Mouse (Mus musculus) MEL (cell line): Measurements from ENCODE around the gene Pcp4. TPM values are rescaled to one million over a fixed set of nuclear protein-coding genes. Genes with fewer than 3 reads are reported as not detected.

ENCODE experiments used
- DNase-seq: peaks from one replicate; pipeline ENCODE4 v3.0.0; 2011; ENCODE audit warnings: low read depth, low spot score
- H3K27ac ChIP-seq: 2 replicates; pipeline ENCODE4 v1.5.1; 2012; ENCODE audit warnings: low read depth, mild to moderate bottlenecking, control low read depth, low read length, moderate library complexity; ENCODE audit not compliant: control insufficient read depth
- H3K27me3 ChIP-seq, 2 experiments: fragments of 150-350 bp in 1 of 2; sonication (generic) in 1 of 2; 2 replicates each; pipeline ENCODE4 v1.6.1; 2012; ENCODE audit warnings: low read length in 2 of 2, mild to moderate bottlenecking in 2 of 2, improper control_type of control experiment in 1 of 2, moderate library complexity in 1 of 2; ENCODE audit not compliant: insufficient read depth in 2 of 2, control insufficient read depth in 1 of 2
- H3K36me3 ChIP-seq, 2 experiments: 2 replicates each; pipeline ENCODE4 v1.6.1; 2012 to 2014; ENCODE audit warnings: low read length in 2 of 2, improper control_type of control experiment in 1 of 2, inconsistent platforms in 1 of 2, mild to moderate bottlenecking in 1 of 2; ENCODE audit not compliant: insufficient read depth in 2 of 2, control insufficient read depth in 1 of 2
- H3K4me1 ChIP-seq, 2 experiments: fragments of 150-350 bp in 1 of 2; sonication (generic) in 1 of 2; 2 replicates each; pipeline ENCODE4 v1.6.1; 2012; ENCODE audit warnings: low read length in 2 of 2, improper control_type of control experiment in 1 of 2, mild to moderate bottlenecking in 1 of 2; ENCODE audit not compliant: insufficient read depth in 2 of 2, control insufficient read depth in 1 of 2
- H3K4me3 ChIP-seq, 2 experiments: fragments of 150-350 bp in 1 of 2; sonication (generic) in 1 of 2; 2 replicates each; pipeline ENCODE4 v1.5.1; 2012; ENCODE audit warnings: low read depth in 2 of 2, low read length in 2 of 2, mild to moderate bottlenecking in 2 of 2, moderate library complexity in 2 of 2, control low read depth in 1 of 2, improper control_type of control experiment in 1 of 2; ENCODE audit not compliant: control insufficient read depth in 1 of 2, insufficient read depth in 1 of 2
- H3K79me2 ChIP-seq: 2 replicates; pipeline ENCODE4 v1.6.1; 2012; ENCODE audit warnings: mild to moderate bottlenecking, low read length, moderate library complexity; ENCODE audit not compliant: control insufficient read depth, poor library complexity, insufficient read depth
- H3K9ac ChIP-seq: 2 replicates; pipeline ENCODE4 v1.6.1; 2012; ENCODE audit warnings: low read depth, mild to moderate bottlenecking, control low read depth, low read length, moderate library complexity; ENCODE audit not compliant: control insufficient read depth, poor library complexity, severe bottlenecking
- H3K9me3 ChIP-seq: fragments of 150-350 bp; sonication (generic); replicated peaks from 2 replicates; pipeline ENCODE4 v1.6.1; 2012; ENCODE audit warnings: mild to moderate bottlenecking, low read length, improper control_type of control experiment, moderate library complexity; ENCODE audit not compliant: insufficient read depth
- BHLHE40 ChIP-seq: IDR thresholded peaks from 2 replicates; pipeline ENCODE4 v1.6.1; 2012; ENCODE audit warnings: low read depth, mild to moderate bottlenecking, inconsistent platforms, low read length, improper control_type of control experiment, borderline replicate concordance
- CTCF ChIP-seq, 3 experiments: IDR thresholded peaks in 2 of 3; conservative IDR thresholded peaks in 1 of 3; 2 replicates each; pipeline ENCODE4 v1.5.1; 2011 to 2012; ENCODE audit warnings: low read length in 3 of 3, low read depth in 2 of 3, mild to moderate bottlenecking in 2 of 3, improper control_type of control experiment in 1 of 3, inconsistent platforms in 1 of 3, mixed read lengths in 1 of 3, moderate library complexity in 1 of 3; ENCODE audit not compliant: control insufficient read depth in 1 of 3, insufficient read depth in 1 of 3, poor library complexity in 1 of 3, severe bottlenecking in 1 of 3
- E2F4 ChIP-seq: IDR thresholded peaks from 2 replicates; pipeline ENCODE4 v1.6.1; 2011; ENCODE audit warnings: low read depth, low read length, improper control_type of control experiment, borderline replicate concordance
- ELF1 ChIP-seq: IDR thresholded peaks from 2 replicates; pipeline ENCODE4 v1.6.1; 2014; ENCODE audit warnings: low read depth, mild to moderate bottlenecking, inconsistent platforms, low read length, improper control_type of control experiment, moderate library complexity
- EP300 ChIP-seq, 2 experiments: IDR thresholded peaks; 2 replicates each; pipeline ENCODE4 v1.6.1; 2011; ENCODE audit warnings: improper control_type of control experiment in 2 of 2, low read length in 2 of 2, low read depth in 1 of 2, mild to moderate bottlenecking in 1 of 2
- GABPA ChIP-seq: IDR thresholded peaks from 2 replicates; pipeline ENCODE4 v1.6.1; 2012; ENCODE audit warnings: low read depth, mild to moderate bottlenecking, inconsistent platforms, low read length, improper control_type of control experiment, moderate library complexity
- GATA1 ChIP-seq: IDR thresholded peaks from 2 replicates; pipeline ENCODE4 v1.6.1; 2011; ENCODE audit warnings: low read depth, low read length, improper control_type of control experiment
- HCFC1 ChIP-seq: IDR thresholded peaks from 2 replicates; pipeline ENCODE4 v1.6.1; 2012; ENCODE audit warnings: low read depth, mild to moderate bottlenecking, inconsistent platforms, low read length, improper control_type of control experiment, moderate library complexity
- KAT2A ChIP-seq: conservative IDR thresholded peaks from 2 replicates; pipeline ENCODE4 v1.6.1; 2012; ENCODE audit warnings: low read depth, low read length, improper control_type of control experiment, inconsistent platforms
- NELFE ChIP-seq: IDR thresholded peaks from 2 replicates; pipeline ENCODE4 v1.6.1; 2011; ENCODE audit warnings: low read depth, low read length, improper control_type of control experiment
- RAD21 ChIP-seq: IDR thresholded peaks from 2 replicates; pipeline ENCODE4 v1.6.1; 2011; ENCODE audit warnings: mild to moderate bottlenecking, low read depth, low read length, improper control_type of control experiment
- TAL1 ChIP-seq: IDR thresholded peaks from 2 replicates; pipeline ENCODE4 v1.6.1; 2012; ENCODE audit warnings: mild to moderate bottlenecking, inconsistent platforms, low read length, moderate library complexity, mixed read lengths
- TBP ChIP-seq: IDR thresholded peaks from 2 replicates; pipeline ENCODE4 v1.8.0; 2011; ENCODE audit warnings: low read depth, low read length, improper control_type of control experiment
- TCF12 ChIP-seq: IDR thresholded peaks from 2 replicates; pipeline ENCODE4 v1.6.1; 2014; ENCODE audit warnings: low read depth, mild to moderate bottlenecking, inconsistent platforms, low read length, improper control_type of control experiment, moderate library complexity
- USF2 ChIP-seq, 2 experiments: IDR thresholded peaks; 2 replicates each; pipeline ENCODE4 v1.6.1; 2011 to 2012; ENCODE audit warnings: improper control_type of control experiment in 2 of 2, low read length in 2 of 2, borderline replicate concordance in 1 of 2, inconsistent platforms in 1 of 2, low read depth in 1 of 2, mild to moderate bottlenecking in 1 of 2; ENCODE audit not compliant: insufficient read depth in 1 of 2
- ZC3H11A ChIP-seq: IDR thresholded peaks from 2 replicates; pipeline ENCODE4 v1.6.1; 2012; ENCODE audit warnings: low read depth, mild to moderate bottlenecking, inconsistent platforms, low read length, improper control_type of control experiment
- polyA plus RNA-seq, 2 experiments: library from polyadenylated mRNA; stranded (reverse) in 1 of 2; unstranded in 1 of 2; fragments of >175 nt in 1 of 2; fragments of >200 nt in 1 of 2; gene quantifications; 2 replicates each; pipeline versions ENCODE4 v1.2.1 to v1.2.4; 2012; ENCODE audit warnings: low replicate concordance in 2 of 2, low read depth in 1 of 2; ENCODE audit not compliant: insufficient read length in 2 of 2, insufficient read depth in 1 of 2, missing spikeins in 1 of 2
- total RNA-seq: library from RNA; depleted of rRNA; stranded (reverse); fragments of 300-350 nt; gene quantifications from 2 replicates; pipeline ENCODE4 v1.2.3, GENCODE M21; 2012

Gene Pcp4
- total and polyA plus RNA-seq, 3 experiments = not detected

DNA sequence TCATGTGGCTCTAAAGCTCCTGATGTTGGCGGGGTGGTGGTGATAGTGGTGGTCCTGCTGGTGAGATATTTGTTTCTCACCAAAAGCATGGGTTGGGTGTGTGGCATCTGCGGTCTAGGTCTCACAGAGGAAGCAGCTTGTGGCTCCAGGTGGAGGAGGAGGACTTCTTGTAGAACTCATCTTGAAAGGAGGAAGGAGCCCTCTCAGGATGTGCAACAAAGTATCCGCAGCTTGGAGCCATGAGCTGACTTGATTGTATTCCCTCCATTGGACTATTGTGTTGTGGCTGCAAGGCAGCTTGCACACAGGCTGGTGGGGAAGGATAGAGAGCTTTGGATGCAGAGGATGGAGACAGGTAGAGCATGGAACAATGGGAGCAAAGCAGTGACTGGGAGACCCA, 60.1 kb downstream of the Pcp4 start:
- DNase-seq = no peak
- no peak overlapping the region for H3K9ac ChIP-seq
- H3K4me1 ChIP-seq = no peaks in the 10 kb centered on the region
- no peaks in the 10 kb centered on the region for H3K79me2 ChIP-seq
- no peaks in the 10 kb centered on the region for H3K27me3 ChIP-seq
- no peak overlapping the region for H3K27ac ChIP-seq
- TF ChIP-seq RAD21 (no peak), GATA1 (no peak), E2F4 (no peak), USF2 (IDR thresholded peaks at IDR 0.05; ENCODE audit: borderline replicate concordance in 1 of 2, insufficient read depth in 1 of 2, low read depth in 1 of 2, low read length in 2 of 2) (no peak), TAL1 (no peak), ZC3H11A (no peak)
- H3K36me3 ChIP-seq = no peaks in the 10 kb centered on the region
- no peak overlapping the region for H3K4me3 ChIP-seq
- no peaks in the 10 kb centered on the region for H3K9me3 ChIP-seq

DNA sequence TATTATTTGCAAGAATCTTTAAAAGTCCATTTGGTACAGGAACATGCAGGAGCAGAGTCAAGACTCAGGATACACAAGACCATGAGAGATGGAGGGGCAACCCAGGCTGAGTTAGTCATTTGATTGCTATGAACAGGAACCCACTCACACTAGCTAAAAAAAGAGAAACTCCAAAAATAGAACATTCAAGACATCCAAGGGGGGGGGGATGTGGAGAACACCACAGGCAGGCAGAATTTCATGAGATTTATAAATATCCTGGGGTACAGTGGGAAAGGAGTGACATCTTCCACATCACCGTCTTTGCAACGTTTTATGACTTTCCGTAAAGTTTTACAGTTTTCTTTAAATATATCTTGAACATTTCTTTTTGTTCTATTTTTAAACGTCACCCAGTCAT, 61.1 kb downstream of the Pcp4 start:
- Histone ChIP-seq H3K79me2 (no peaks in the 10 kb centered on the region), H3K9me3 (no peaks in the 10 kb centered on the region), H3K27ac (no peak overlapping the region), H3K4me1 (no peaks in the 10 kb centered on the region), H3K36me3 (no peaks in the 10 kb centered on the region), H3K27me3 (no peaks in the 10 kb centered on the region), H3K4me3 (no peak overlapping the region), H3K9ac (no peak overlapping the region)
- no peak for TF ChIP-seq NELFE
- TF ChIP-seq ZC3H11A = no peak
- TF ChIP-seq USF2 (IDR thresholded peaks at IDR 0.05; ENCODE audit: borderline replicate concordance in 1 of 2, insufficient read depth in 1 of 2, low read depth in 1 of 2, low read length in 2 of 2) = no peak
- no peak for TF ChIP-seq BHLHE40
- TF ChIP-seq EP300 (IDR thresholded peaks at IDR 0.05; ENCODE audit: low read depth in 1 of 2, low read length in 2 of 2) = no peak
- TF ChIP-seq HCFC1 = no peak
- TF ChIP-seq ELF1 = no peak
- no peak for TF ChIP-seq TAL1
- no peak for TF ChIP-seq TBP
- no peak for TF ChIP-seq GABPA
- no peak for DNase-seq

DNA sequence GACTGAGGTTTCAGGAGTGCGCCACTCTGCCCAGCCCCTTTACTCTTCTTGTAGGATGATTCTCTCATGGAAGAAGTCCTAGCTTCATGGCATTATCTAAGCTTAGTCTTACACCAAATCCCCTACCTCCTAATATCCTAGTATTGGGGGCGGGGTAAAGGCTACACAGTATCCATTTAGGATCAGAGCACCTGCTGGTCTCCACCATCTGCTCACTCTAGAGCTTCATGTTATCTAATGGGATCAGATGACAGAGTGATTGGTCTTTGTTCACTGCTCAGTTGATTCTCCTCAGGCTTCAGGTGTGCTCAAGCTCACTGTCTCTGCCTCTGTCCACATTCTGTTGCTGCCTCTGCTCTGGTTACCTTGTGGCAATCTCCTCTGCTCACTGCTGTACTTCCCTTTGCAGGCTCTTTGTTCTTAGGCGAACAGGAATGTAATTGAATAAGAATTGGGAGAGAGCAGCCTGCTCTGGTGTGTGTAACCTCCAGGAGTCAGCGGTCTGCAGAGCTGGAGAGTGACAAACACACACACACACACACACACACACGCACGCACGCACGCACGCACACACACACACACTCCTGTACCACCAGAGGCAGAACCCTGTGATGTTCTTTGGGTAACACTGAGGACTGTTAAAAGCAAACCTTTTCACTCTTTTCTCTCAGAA, 62.6 kb downstream of the Pcp4 start:
- Histone ChIP-seq H3K79me2 (no peaks in the 10 kb centered on the region), H3K4me3 (no peak overlapping the region), H3K9ac (no peak overlapping the region), H3K36me3 (no peaks in the 10 kb centered on the region), H3K27ac (no peak overlapping the region), H3K27me3 (no peaks in the 10 kb centered on the region), H3K4me1 (no peaks in the 10 kb centered on the region), H3K9me3 (no peaks in the 10 kb centered on the region)
- TF ChIP-seq KAT2A = no peak
- TF ChIP-seq GABPA = no peak
- TF ChIP-seq E2F4 = no peak
- no peak for TF ChIP-seq CTCF (IDR thresholded peaks at IDR 0.05 in 2 of 3, conservative IDR thresholded peaks at IDR 0.05 in 1 of 3; ENCODE audit: control insufficient read depth in 1 of 3, insufficient read depth in 1 of 3, low read depth in 2 of 3, low read length in 3 of 3, poor library complexity in 1 of 3, severe bottlenecking in 1 of 3)
- TF ChIP-seq TCF12 = no peak
- no peak for DNase-seq
